Mouse (Mus musculus) liver, adult 2 months (tissue): ENCODE data around the gene Panx3.

Experiments used
- CTCF ChIP-seq: fragments of 200-500 bp; IDR thresholded peaks from 2 replicates; pipeline ENCODE4 v1.5.1; 2011; ENCODE audit warnings: low read depth, low read length, control low read depth
- POLR2A ChIP-seq: fragments of 200-500 bp; IDR thresholded peaks from 2 replicates; pipeline ENCODE4 v1.6.1; 2011; ENCODE audit warnings: low read length, control low read depth; ENCODE audit not compliant: insufficient read depth; ENCODE audit errors: extremely low read depth

GRCm38 (mm10) chr9:37663210-37663609, 5.8 kb downstream of the Panx3 start:
- TF ChIP-seq CTCF = no peak
- no peak for TF ChIP-seq POLR2A
